Comparison of ENCODE assay signal across 38 mouse cellular contexts in the genomic region with DNA sequence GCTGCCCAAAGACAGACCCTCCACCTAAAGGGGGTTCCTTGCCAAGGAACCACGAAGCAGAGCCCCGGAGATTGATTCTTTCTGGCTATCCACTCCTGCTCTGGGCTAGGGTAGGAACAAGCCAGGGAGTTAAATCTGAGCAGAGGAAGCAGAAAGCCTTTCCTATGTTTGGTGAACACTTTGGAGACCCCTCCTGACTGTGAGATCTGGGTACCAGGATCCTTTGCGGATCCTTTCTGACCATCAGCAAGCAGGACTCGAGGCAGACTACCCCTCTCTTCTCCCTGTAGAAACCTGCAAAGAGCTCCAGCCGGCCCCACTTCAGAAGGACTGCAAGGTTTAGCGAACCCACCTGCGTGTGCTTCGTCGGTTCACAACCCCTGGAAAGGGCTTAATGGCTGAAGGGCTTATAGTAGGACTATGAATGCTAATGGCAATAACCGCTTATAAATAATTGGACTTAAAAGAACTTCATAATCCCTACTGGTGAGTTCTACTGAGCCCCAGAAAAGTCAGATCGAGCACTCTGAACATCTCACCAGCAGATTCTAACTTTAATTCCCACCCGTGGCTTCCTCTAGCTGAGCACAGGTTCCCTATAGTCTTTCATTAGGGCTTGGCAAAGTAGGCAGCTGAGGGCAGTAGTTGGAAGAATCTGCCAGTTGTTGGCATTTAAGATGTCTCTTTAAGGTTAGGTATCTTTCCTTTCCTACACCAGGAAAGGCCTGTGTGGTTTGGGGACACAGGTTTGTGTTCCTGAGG. TPM values are rescaled to one million over a fixed set of nuclear protein-coding genes. Genes with fewer than 3 reads are reported as not detected.
DNase-seq lines count a peak whose midpoint lies in the region; ATAC-seq and TF ChIP-seq lines count a peak whose summit lies in the region.
"Had no signal": no experiment of that assay in that cellular context is flagged by ENCODE, and none has a peak within 500 bp of the region (broad histone marks: within the 10 kb centered on the region; RNA-seq: fewer than 3 reads in every experiment).

No protein-coding gene starts in this region.

- TF ChIP-seq EP300 in stomach, postnatal 0 days (optimal IDR thresholded peaks at IDR 0.05), result no peak

- no peaks in the 10 kb centered on the region for H3K36me3 ChIP-seq in heart, embryonic 11.5 days (ENCODE audit: control insufficient read depth, insufficient read depth, low read length)
- no peaks in the 10 kb centered on the region for H3K36me3 ChIP-seq in neural tube, embryonic 15.5 days
- H3K36me3 ChIP-seq in limb, embryonic 11.5 days (ENCODE audit: control insufficient read depth, insufficient read depth, low read length), result no peaks in the 10 kb centered on the region
- no peaks in the 10 kb centered on the region for H3K36me3 ChIP-seq in stomach, postnatal 0 days (ENCODE audit: control insufficient read depth, insufficient read depth, low read length)
- H3K36me3 ChIP-seq: heart, embryonic 12.5 days; kidney, embryonic 15.5 days; limb, embryonic 13.5 days; neural tube, embryonic 13.5 days had no signal

- DNase-seq in heart, adult 11 months, result peak; percentile 27
- peak; percentile 54 for DNase-seq in neural tube, embryonic 10.5 days (ENCODE audit: extremely low spot score, low spot score)
- DNase-seq in limb, embryonic 11.5 days (ENCODE audit: low spot score), result peak; percentile 49
- DNase-seq in stomach, postnatal 0 days (ENCODE audit: low spot score), result no peak
- DNase-seq in left cerebral cortex, postnatal 10 days (ENCODE audit: extremely low spot score in 1 of 2, low spot score in 2 of 2), result no peak
- no peak for DNase-seq in kidney, postnatal 25 days
- DNase-seq: adrenal gland, postnatal 10 days; cerebellum, adult 9-10 months; cerebellum, postnatal 36 days; gastrocnemius, postnatal 25 days; heart, adult 18-20 months; heart, postnatal 4 days; kidney, adult 18-20 months; kidney, postnatal 4 days; layer of hippocampus, postnatal 36 days; liver, postnatal 0 days; thymus, adult 2 months; thymus, postnatal 4 days had no signal

- H3K4me3 ChIP-seq in heart, embryonic 11.5 days (ENCODE audit: low read depth, low read length), result no peak overlapping the region
- H3K4me3 ChIP-seq in neural tube, embryonic 15.5 days (replicated peaks), result no peak overlapping the region
- H3K4me3 ChIP-seq in limb, embryonic 11.5 days (ENCODE audit: low read depth, low read length), result no peak overlapping the region
- H3K4me3 ChIP-seq in stomach, postnatal 0 days (ENCODE audit: low read depth, low read length), result peak overlapping the region; percentile 1; the same call in 1 of the 2 replicates
- H3K4me3 ChIP-seq: heart, embryonic 12.5 days; kidney, embryonic 15.5 days; limb, embryonic 13.5 days; myocyte; neural tube, embryonic 13.5 days had no signal

- H3K4me1 ChIP-seq in heart, embryonic 11.5 days (ENCODE audit: control insufficient read depth, insufficient read depth, low read length), result peaks cover 4% of the 10 kb centered on the region
- no peaks in the 10 kb centered on the region for H3K4me1 ChIP-seq in neural tube, embryonic 15.5 days
- H3K4me1 ChIP-seq in limb, embryonic 11.5 days (ENCODE audit: control insufficient read depth, insufficient read depth, low read length), result peaks cover 2% of the 10 kb centered on the region; the same call in 1 of the 2 replicates
- H3K4me1 ChIP-seq in stomach, postnatal 0 days (replicated peaks; ENCODE audit: control insufficient read depth, insufficient read depth), result no peaks in the 10 kb centered on the region

- no peak for ATAC-seq in heart, embryonic 11.5 days (replicated peaks; ENCODE audit: insufficient number of reproducible peaks, low FRiP score, low TSS enrichment)
- no peak for ATAC-seq in neural tube, embryonic 15.5 days (ENCODE audit: low FRiP score)
- no peak for ATAC-seq in limb, embryonic 11.5 days (ENCODE audit: insufficient number of reproducible peaks, low FRiP score, low TSS enrichment, low read depth)
- ATAC-seq in stomach, postnatal 0 days (ENCODE audit: low FRiP score, low TSS enrichment), result no peak
- ATAC-seq: forebrain, embryonic 14.5 days; hindbrain, postnatal 0 days; liver, postnatal 0 days; lung, postnatal 0 days; Patski had no signal

- H3K9me3 ChIP-seq in heart, embryonic 11.5 days (replicated peaks; ENCODE audit: control insufficient read depth, low read length), result no peaks in the 10 kb centered on the region
- no peaks in the 10 kb centered on the region; the same call in 1 of the 2 replicates for H3K9me3 ChIP-seq in neural tube, embryonic 15.5 days (replicated peaks)
- H3K9me3 ChIP-seq in limb, embryonic 11.5 days (ENCODE audit: control insufficient read depth, low read length), result no peaks in the 10 kb centered on the region
- H3K9me3 ChIP-seq in stomach, postnatal 0 days (ENCODE audit: control insufficient read depth, low read length), result no peaks in the 10 kb centered on the region
- H3K9me3 ChIP-seq: heart, embryonic 12.5 days; kidney, embryonic 15.5 days; limb, embryonic 13.5 days; neural tube, embryonic 13.5 days had no signal

- H3K4me2 ChIP-seq in heart, embryonic 11.5 days, result no peak overlapping the region
- H3K4me2 ChIP-seq in neural tube, embryonic 15.5 days, result no peak overlapping the region
- no peak overlapping the region for H3K4me2 ChIP-seq in limb, embryonic 11.5 days (ENCODE audit: low read depth, severe bottlenecking)
- H3K4me2 ChIP-seq in stomach, postnatal 0 days (replicated peaks; ENCODE audit: low read depth), result 0 out of 2 replicates have a peak overlapping the region, but pooled peaks have one; percentile 14
- H3K4me2 ChIP-seq: heart, embryonic 12.5 days; kidney, embryonic 15.5 days; limb, embryonic 13.5 days; liver, embryonic 11.5 days; neural tube, embryonic 13.5 days had no signal

- H3K9ac ChIP-seq in heart, embryonic 11.5 days (ENCODE audit: low read depth, low read length), result no peak overlapping the region
- H3K9ac ChIP-seq in neural tube, embryonic 15.5 days (replicated peaks), result no peak overlapping the region
- no peak overlapping the region for H3K9ac ChIP-seq in limb, embryonic 11.5 days (ENCODE audit: low read length)
- H3K9ac ChIP-seq in stomach, postnatal 0 days (ENCODE audit: low read length), result 0 out of 2 replicates have a peak overlapping the region, but pooled peaks have one; percentile 41
- H3K9ac ChIP-seq: heart, embryonic 12.5 days; kidney, embryonic 15.5 days; limb, embryonic 13.5 days; liver, postnatal 0 days; neural tube, embryonic 13.5 days had no signal

- intact Hi-C loops in left cerebral cortex, postnatal 10 days (cut with DNase I), result no loop called here

- no peak for TF ChIP-seq CTCF in stomach, postnatal 0 days (IDR thresholded peaks at IDR 0.05; ENCODE audit: low read depth)

- no peak overlapping the region for H3K27ac ChIP-seq in heart, embryonic 11.5 days (ENCODE audit: low read depth, low read length)
- no peak overlapping the region for H3K27ac ChIP-seq in neural tube, embryonic 15.5 days (replicated peaks)
- H3K27ac ChIP-seq in limb, embryonic 11.5 days (replicated peaks; ENCODE audit: low read depth, low read length), result no peak overlapping the region
- H3K27ac ChIP-seq in stomach, postnatal 0 days (replicated peaks), result 0 out of 2 replicates have a peak overlapping the region, but pooled peaks have one; percentile 4
- H3K27ac ChIP-seq: hindbrain, postnatal 0 days; kidney, embryonic 15.5 days; limb, embryonic 13.5 days; macrophage; neural tube, embryonic 13.5 days had no signal

- peaks cover 96% of the 10 kb centered on the region for H3K27me3 ChIP-seq in heart, embryonic 11.5 days (ENCODE audit: control insufficient read depth, insufficient read depth, low read length)
- peaks cover 94% of the 10 kb centered on the region for H3K27me3 ChIP-seq in neural tube, embryonic 15.5 days (replicated peaks)
- H3K27me3 ChIP-seq in limb, embryonic 11.5 days (ENCODE audit: control insufficient read depth, insufficient read depth, low read length), result peaks cover 92% of the 10 kb centered on the region
- H3K27me3 ChIP-seq in stomach, postnatal 0 days (ENCODE audit: control insufficient read depth, insufficient read depth, low read length), result peaks cover 33% of the 10 kb centered on the region

- 10% methylated on average over 12 of the region's 12 CpGs for WGBS in heart, embryonic 11.5 days (ENCODE audit: insufficient replicate concordance)
- 5% methylated on average over 12 of the region's 12 CpGs for WGBS in neural tube, embryonic 15.5 days
- 3% methylated on average over 12 of the region's 12 CpGs for WGBS in limb, embryonic 11.5 days
- 24% methylated on average over 12 of the region's 12 CpGs for WGBS in stomach, postnatal 0 days

RNA-seq across cellular contexts. Expression of gene Pdx1, which starts 2.5 kb away (rescaled TPM):
- not detected in 2 replicates for polyA plus RNA-seq in heart, embryonic 11.5 days (2014; fragmentation: Nextera tagmentation; extraction: Ambion mirVana)
- not detected in 2 replicates for polyA plus RNA-seq in neural tube, embryonic 15.5 days (2015; fragmentation: Nextera tagmentation; extraction: Ambion mirVana)
- polyA plus RNA-seq in limb, embryonic 11.5 days (2014; fragmentation: Nextera tagmentation; extraction: Ambion mirVana), result not detected in 2 replicates
- polyA plus RNA-seq in stomach, postnatal 0 days (2015; fragmentation: Nextera tagmentation; extraction: Ambion mirVana), result 3.0 and 3.6 TPM in 2 replicates
- not detected for total RNA-seq in left cerebral cortex, postnatal 10 days (2021)
- total RNA-seq: adrenal gland, postnatal 10 days; gastrocnemius, adult 18-20 months; gastrocnemius, postnatal 25 days; heart, adult 18-20 months; heart, postnatal 4 days; hindbrain, postnatal 0 days; layer of hippocampus, postnatal 36 days; left cerebral cortex, postnatal 14 days; megakaryocyte-erythroid progenitor cell, adult 5-6 weeks; MEL; midbrain, postnatal 0 days had no signal
- polyA plus RNA-seq: embryonic facial prominence, embryonic 14.5 days; forebrain, embryonic 14.5 days; heart, embryonic 12.5 days; heart, postnatal 0 days; hindbrain, postnatal 0 days; kidney, embryonic 15.5 days; limb, embryonic 13.5 days; liver, postnatal 0 days; lung, postnatal 0 days; macrophage; midbrain, postnatal 0 days; myocyte; neural tube, embryonic 13.5 days; Patski; thymus, adult 2 months had no signal

RNA-seq across cellular contexts. Expression of gene Cdx2, which starts 34.8 kb away (rescaled TPM):
- not detected in 2 replicates for polyA plus RNA-seq in heart, embryonic 11.5 days (2014; fragmentation: Nextera tagmentation; extraction: Ambion mirVana)
- polyA plus RNA-seq in neural tube, embryonic 15.5 days (2015; fragmentation: Nextera tagmentation; extraction: Ambion mirVana), result 3.1 TPM in 1 of 2 replicates, not detected in the other
- polyA plus RNA-seq in limb, embryonic 11.5 days (2014; fragmentation: Nextera tagmentation; extraction: Ambion mirVana), result not detected in 2 replicates
- 0.05 and 0.06 TPM in 2 replicates for polyA plus RNA-seq in stomach, postnatal 0 days (2015; fragmentation: Nextera tagmentation; extraction: Ambion mirVana)
- not detected for total RNA-seq in left cerebral cortex, postnatal 10 days (2021)
- total RNA-seq: adrenal gland, postnatal 10 days; gastrocnemius, adult 18-20 months; gastrocnemius, postnatal 25 days; heart, adult 18-20 months; heart, postnatal 4 days; hindbrain, postnatal 0 days; layer of hippocampus, postnatal 36 days; left cerebral cortex, postnatal 14 days; megakaryocyte-erythroid progenitor cell, adult 5-6 weeks; MEL; midbrain, postnatal 0 days had no signal
- polyA plus RNA-seq: embryonic facial prominence, embryonic 14.5 days; forebrain, embryonic 14.5 days; heart, embryonic 12.5 days; heart, postnatal 0 days; hindbrain, postnatal 0 days; kidney, embryonic 15.5 days; liver, postnatal 0 days; lung, postnatal 0 days; macrophage; midbrain, postnatal 0 days; myocyte; neural tube, embryonic 13.5 days had no signal

RNA-seq across cellular contexts. Expression of gene Urad, which starts 50.0 kb away (rescaled TPM):
- polyA plus RNA-seq in heart, embryonic 11.5 days (2014; fragmentation: Nextera tagmentation; extraction: Ambion mirVana), result not detected in 2 replicates
- 0.24 TPM in 1 of 2 replicates, not detected in the other for polyA plus RNA-seq in neural tube, embryonic 15.5 days (2015; fragmentation: Nextera tagmentation; extraction: Ambion mirVana)
- not detected in 2 replicates for polyA plus RNA-seq in limb, embryonic 11.5 days (2014; fragmentation: Nextera tagmentation; extraction: Ambion mirVana)
- polyA plus RNA-seq in stomach, postnatal 0 days (2015; fragmentation: Nextera tagmentation; extraction: Ambion mirVana), result not detected in 2 replicates
- total RNA-seq in left cerebral cortex, postnatal 10 days (2021), result not detected
- total RNA-seq: gastrocnemius, adult 18-20 months; gastrocnemius, postnatal 25 days; heart, adult 18-20 months; heart, postnatal 4 days; hindbrain, postnatal 0 days; layer of hippocampus, postnatal 36 days; left cerebral cortex, postnatal 14 days; megakaryocyte-erythroid progenitor cell, adult 5-6 weeks; MEL; midbrain, postnatal 0 days had no signal
- polyA plus RNA-seq: embryonic facial prominence, embryonic 14.5 days; forebrain, embryonic 14.5 days; heart, embryonic 12.5 days; heart, postnatal 0 days; hindbrain, postnatal 0 days; kidney, embryonic 15.5 days; limb, embryonic 13.5 days; lung, postnatal 0 days; macrophage; midbrain, postnatal 0 days; myocyte; neural tube, embryonic 13.5 days; Patski had no signal

Comparison
In these comparisons a context has a peak if more than half of its experiments do, and no peak if none do; other contexts are left out.
1. DNase-seq: peak in heart, adult 11 months (single experiment), neural tube, embryonic 10.5 days (single experiment) and limb, embryonic 11.5 days (single experiment); none in stomach, postnatal 0 days (single experiment), left cerebral cortex, postnatal 10 days (0 of 2) and kidney, postnatal 25 days (0 of 2).